Mouse (Mus musculus): Measurements from ENCODE around the gene Tead1.
"Not testable (repeated sequence)": the region's sequence is repeated elsewhere in the genome, so short reads cannot be mapped to it uniquely, and the experiment has no call there.

Tead1 gene

GRCm38 (mm10) chr7:112917613-112918278 lies 238.6 kb downstream of the Tead1 start:
- no peak for DNase-seq (ENCODE audit: low read depth, low spot score)

- no peak for DNase-seq (ENCODE audit: low read depth, low spot score)
Observed at GRCm38 (mm10) chr7:112918279-112918991, 239.3 kb downstream of the Tead1 start.

GRCm38 (mm10) chr7:112919845-112920244 lies 240.7 kb downstream of the Tead1 start:
- peak; percentile 47 for DNase-seq (ENCODE audit: low read depth, low spot score)

- no peak for DNase-seq (ENCODE audit: low read depth, low spot score)
Observed at GRCm38 (mm10) chr7:112922801-112923200, 243.7 kb downstream of the Tead1 start.

- DNase-seq (ENCODE audit: low read depth, low spot score): no peak
Observed at GRCm38 (mm10) chr7:112923712-112924111, 244.6 kb downstream of the Tead1 start.

- DNase-seq (ENCODE audit: low read depth, low spot score): no peak
Observed at GRCm38 (mm10) chr7:112930669-112931068, 251.6 kb downstream of the Tead1 start.

GRCm38 (mm10) chr7:112935876-112936275 lies 256.8 kb downstream of the Tead1 start:
- DNase-seq (ENCODE audit: low read depth, low spot score): not testable (repeated sequence)

- DNase-seq (ENCODE audit: low read depth, low spot score): no peak
Observed at GRCm38 (mm10) chr7:112937089-112937488, 258.0 kb downstream of the Tead1 start.

GRCm38 (mm10) chr7:112938959-112939358 lies 259.8 kb downstream of the Tead1 start:
- no peak for DNase-seq (ENCODE audit: low read depth, low spot score)

GRCm38 (mm10) chr7:112942567-112942966 lies 263.4 kb downstream of the Tead1 start:
- no peak for DNase-seq (ENCODE audit: low read depth, low spot score)

GRCm38 (mm10) chr7:112943056-112943455 lies 263.9 kb downstream of the Tead1 start:
- no peak for DNase-seq (ENCODE audit: low read depth, low spot score)

- no peak for DNase-seq (ENCODE audit: low read depth, low spot score)
Observed at GRCm38 (mm10) chr7:112946706-112947105, 267.6 kb downstream of the Tead1 start.

GRCm38 (mm10) chr7:112953777-112954291 lies 274.7 kb downstream of the Tead1 start, which contains the start of gene Rassf10:
TSS of gene Rassf10 (plus strand) at chr7:112953962.
- DNase-seq (ENCODE audit: low read depth, low spot score): no peak

- no peak for DNase-seq (ENCODE audit: low read depth, low spot score)
Observed at GRCm38 (mm10) chr7:112954351-112955102, 275.4 kb downstream of the Tead1 start.

- DNase-seq (ENCODE audit: low read depth, low spot score): no peak
Observed at GRCm38 (mm10) chr7:112955103-112955827, 276.1 kb downstream of the Tead1 start.

- DNase-seq (ENCODE audit: low read depth, low spot score): no peak
Observed at GRCm38 (mm10) chr7:112955955-112956354, 276.8 kb downstream of the Tead1 start.

Data from A20 (cell line).